ENCODE assay signal across 1 mouse cellular context in the genomic region with DNA sequence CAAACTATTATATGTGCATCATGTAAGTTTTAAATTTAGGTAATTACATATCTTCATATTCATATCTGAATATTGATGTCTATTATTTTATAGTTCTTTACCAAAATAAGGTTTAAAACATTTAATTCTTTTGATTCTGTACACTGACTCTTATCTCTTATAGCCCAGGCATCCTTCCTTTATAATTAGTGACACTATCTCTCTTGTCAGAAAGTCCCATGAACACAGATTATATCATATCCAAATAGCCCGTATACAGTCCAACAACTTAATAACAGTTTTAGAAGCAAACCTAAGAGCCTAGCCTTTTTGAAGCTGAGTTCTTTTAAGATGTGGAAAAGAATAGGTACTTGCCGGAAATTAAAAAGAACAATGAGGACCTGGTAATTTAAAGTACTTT.
TF ChIP-seq lines count a peak whose summit lies in the region.

No protein-coding gene starts in this region.

TF ChIP-seq in MEL, 35 proteins besides CTCF, POLR2A, EP300 and RAD21 (continued from another document):
- no peak for TF ChIP-seq UBTF (IDR thresholded peaks at IDR 0.05; ENCODE audit: borderline replicate concordance, insufficient read depth, low read depth, low read length)
- TF ChIP-seq MEF2A (IDR thresholded peaks at IDR 0.05; ENCODE audit: extremely low read depth, insufficient replicate concordance, low read depth, low read length, poor library complexity, severe bottlenecking): peak; percentile 78; the same call in 1 of the 2 replicates
- peak; percentile 72; the same call in 1 of the 2 replicates for TF ChIP-seq ETS1 (IDR thresholded peaks at IDR 0.05; ENCODE audit: low read depth, low read length)
- TF ChIP-seq ELF1 (IDR thresholded peaks at IDR 0.05; ENCODE audit: low read depth, low read length): no peak
- no peak for TF ChIP-seq MAX (IDR thresholded peaks at IDR 0.05; ENCODE audit: low read length)
- TF ChIP-seq ZC3H11A (IDR thresholded peaks at IDR 0.05; ENCODE audit: low read depth, low read length): no peak
- no peak for TF ChIP-seq NELFE (IDR thresholded peaks at IDR 0.05; ENCODE audit: low read depth, low read length)
- no peak for TF ChIP-seq TBP (IDR thresholded peaks at IDR 0.05; ENCODE audit: low read depth, low read length)
- no peak for TF ChIP-seq ZMIZ1 (IDR thresholded peaks at IDR 0.05; ENCODE audit: low read depth, low read length)
- TF ChIP-seq CHD1 (IDR thresholded peaks at IDR 0.05; ENCODE audit: low read depth, low read length): no peak
- no peak; the same call in 1 of the 2 replicates for TF ChIP-seq MYB (IDR thresholded peaks at IDR 0.05; ENCODE audit: low read depth, low read length)
- no peak for TF ChIP-seq ZNF384 (IDR thresholded peaks at IDR 0.05; ENCODE audit: low read depth, low read length)
- TF ChIP-seq MXI1 (IDR thresholded peaks at IDR 0.05; ENCODE audit: low read depth, low read length): no peak
- no peak for TF ChIP-seq JUND (IDR thresholded peaks at IDR 0.05; ENCODE audit: low read depth, low read length)
